Mouse (Mus musculus) spleen, postnatal 14 days (tissue): ENCODE data around the gene Tmprss7.

Source experiments
- DNase-seq, 2 experiments: peaks; one replicate each; pipeline ENCODE4 v3.0.0; 2021 to 2022; ENCODE audit warnings: low spot score in 2 of 2

Gene Tmprss7

GRCm38 (mm10) chr16:45625342-45625741, 68.1 kb downstream of the Tmprss7 start:
- no peak for DNase-seq

DNA sequence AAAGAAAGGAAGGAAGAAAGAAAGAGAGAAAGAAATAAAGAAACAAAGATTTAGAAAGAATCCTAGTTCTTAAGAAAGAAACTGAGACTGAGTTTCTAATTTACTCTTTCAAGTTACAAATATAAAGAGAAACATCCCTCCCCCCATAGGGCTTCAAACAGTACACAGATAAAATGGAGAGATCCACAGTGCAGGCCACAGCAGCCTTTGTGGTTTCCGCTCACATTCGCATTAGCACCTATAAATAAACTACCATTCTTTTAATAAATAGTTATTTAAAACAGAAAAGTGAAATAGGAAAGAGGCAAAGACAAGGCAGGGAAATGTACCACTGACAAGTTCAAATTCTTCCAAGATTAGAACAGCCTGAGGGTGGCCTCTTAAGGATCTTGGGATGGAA, 68.7 kb downstream of the Tmprss7 start:
- no peak for DNase-seq

DNA sequence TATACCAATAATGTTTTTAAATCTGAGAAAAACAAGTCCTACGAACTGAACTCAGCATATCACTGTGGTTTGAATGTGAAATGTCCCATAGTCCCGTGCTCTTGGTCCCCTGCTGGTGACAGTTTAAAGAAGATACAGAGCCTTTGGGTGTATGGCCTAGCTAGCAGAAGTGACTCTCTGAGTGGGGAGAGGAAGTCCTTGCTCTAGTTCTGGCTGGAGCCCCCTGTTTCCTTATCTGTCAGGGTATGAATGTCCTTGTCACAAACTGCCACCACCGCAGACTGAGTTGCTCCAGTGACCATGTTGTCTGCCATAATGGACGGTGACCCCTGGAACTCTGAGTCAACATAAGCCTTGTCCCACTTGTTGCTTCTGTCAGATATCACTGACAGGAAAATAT, 70.2 kb downstream of the Tmprss7 start:
- DNase-seq = no peak

- DNase-seq = no peak
Observed at GRCm38 (mm10) chr16:45619751-45620375, 73.6 kb downstream of the Tmprss7 start.

DNA sequence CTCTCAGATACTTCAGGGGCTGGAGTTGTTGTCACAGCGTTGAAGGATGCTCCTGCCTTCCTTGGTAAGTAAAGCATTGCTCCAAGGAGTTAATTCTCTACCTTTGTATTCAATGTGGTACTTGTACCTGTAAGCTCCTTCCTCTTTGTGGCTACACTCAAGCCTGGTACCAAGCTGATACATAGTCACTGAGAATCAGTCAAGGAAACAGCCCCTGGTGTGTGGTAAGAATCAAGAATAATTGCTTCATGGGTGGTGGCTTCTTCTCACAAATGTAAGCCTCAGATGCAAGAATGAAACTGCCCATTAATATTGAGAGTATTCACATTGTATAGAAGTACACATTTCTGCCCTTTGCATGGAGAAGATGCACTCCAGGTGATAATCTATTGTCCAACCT, 77.5 kb downstream of the Tmprss7 start:
- DNase-seq = no peak

DNA sequence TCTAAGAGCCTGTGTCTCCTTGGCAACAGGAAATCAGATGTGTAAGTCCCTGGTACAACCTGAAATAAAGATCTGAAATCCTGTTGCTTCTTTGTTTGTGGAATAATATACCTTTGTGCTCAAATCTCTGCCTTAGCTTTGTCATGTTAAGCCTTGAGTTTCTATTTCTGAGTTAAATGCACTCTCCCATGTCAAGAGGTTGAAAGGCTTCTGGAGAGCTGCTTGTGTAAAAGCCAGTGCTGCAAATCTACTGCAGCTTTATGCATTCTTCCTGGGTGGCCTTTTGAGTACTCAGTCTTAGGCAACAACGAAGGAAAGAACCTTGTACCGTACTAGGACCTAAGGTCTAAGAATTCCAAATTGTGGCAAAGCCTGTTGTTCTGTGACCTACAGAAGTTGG, 80.2 kb downstream of the Tmprss7 start:
- DNase-seq = no peak

GRCm38 (mm10) chr16:45610267-45610666, 83.2 kb downstream of the Tmprss7 start, which contains the start of gene Gcsam:
Gene Gcsam, plus strand, starts transcription at chr16:45610380.
- DNase-seq = no peak

DNA sequence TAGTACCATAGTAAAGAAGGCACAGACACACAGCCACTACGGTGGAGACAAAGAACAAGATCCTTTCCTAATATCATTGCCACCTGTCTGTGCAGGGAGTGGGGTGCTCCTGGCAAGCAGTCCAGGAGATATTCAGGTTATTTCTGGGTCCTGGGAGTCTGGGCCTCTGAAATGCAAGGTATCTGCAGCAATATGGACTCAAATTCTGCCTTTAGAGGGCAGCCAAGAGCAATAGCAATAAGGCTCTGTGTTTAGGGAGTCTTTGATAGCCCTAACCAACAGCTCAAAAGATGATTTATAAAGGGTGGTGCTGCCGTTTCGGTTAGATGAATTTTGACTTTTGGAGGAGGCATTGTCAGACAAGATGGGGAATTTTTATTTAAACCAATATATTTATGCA, 84.2 kb downstream of the Tmprss7 start:
- DNase-seq = no peak

DNA sequence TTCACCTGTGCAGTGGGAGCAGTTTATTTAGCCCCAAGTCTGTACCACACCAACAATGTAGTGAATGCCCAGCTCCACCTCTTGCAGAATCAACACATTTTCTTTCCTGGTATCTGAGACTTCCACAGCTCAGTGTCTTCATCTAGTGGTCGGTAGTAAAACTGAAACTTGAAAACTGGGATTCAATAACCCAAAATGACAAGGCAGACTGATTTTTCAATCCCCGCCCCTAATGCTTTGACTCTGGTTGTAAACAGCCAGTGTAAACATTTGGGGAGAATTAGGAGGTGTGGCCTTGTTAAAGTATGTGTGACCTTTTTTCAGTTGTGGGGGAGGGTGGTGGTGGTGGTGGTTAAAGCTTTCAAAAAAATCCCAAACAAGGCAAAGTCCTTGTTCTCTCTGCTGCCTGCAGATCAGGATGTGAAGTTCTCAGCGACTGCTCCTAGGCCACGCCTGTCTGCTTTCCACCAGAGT, 84.9 kb downstream of the Tmprss7 start:
- no peak for DNase-seq
